Mouse (Mus musculus) hindbrain, embryonic 16.5 days (tissue): ENCODE measurements at regions not wholly inside any gene's neighbourhood (a gene's known extent, or its start where the extent isn't known, plus 50 kb on each side); places are given as distances from the start of the nearest gene placed in this dataset.
A peak's percentile ranks its signal among the peaks of the same experiment; 100 is the strongest.

Source experiments
- ATAC-seq: fragments of 200-750 bp; cut with Nextera tagmentation; 2 replicates; pipeline ENCODE4 v1.8.0; 2017; ENCODE audit warnings: moderate TSS enrichment, moderate library complexity
- H3K27ac ChIP-seq: fragments of 300-500 bp; sonication (generic); 2 replicates; pipeline ENCODE4 v1.5.1; 2014; ENCODE audit warnings: low read depth, mild to moderate bottlenecking, control low read depth, low read length, moderate library complexity
- H3K27me3 ChIP-seq: fragments of 300-500 bp; sonication (generic); replicated peaks from 2 replicates; pipeline ENCODE4 v1.6.1; 2014; ENCODE audit warnings: low read length; ENCODE audit not compliant: control insufficient read depth, insufficient read depth
- H3K36me3 ChIP-seq: fragments of 300-500 bp; sonication (generic); 2 replicates; pipeline ENCODE4 v1.6.1; 2014; ENCODE audit warnings: mild to moderate bottlenecking, low read length, moderate library complexity, mixed read lengths; ENCODE audit not compliant: control insufficient read depth, insufficient read depth
- H3K4me1 ChIP-seq: fragments of 300-500 bp; sonication (generic); 2 replicates; pipeline ENCODE4 v1.6.1; 2014; ENCODE audit warnings: low read depth, low read length; ENCODE audit not compliant: control insufficient read depth, insufficient read depth
- H3K4me2 ChIP-seq: fragments of 300-500 bp; sonication (generic); 2 replicates; pipeline ENCODE4 v1.6.1; 2014; ENCODE audit warnings: mild to moderate bottlenecking, low read length, control low read depth, moderate library complexity
- H3K4me3 ChIP-seq: fragments of 300-500 bp; sonication (generic); 2 replicates; pipeline ENCODE4 v1.5.1; 2014; ENCODE audit warnings: mild to moderate bottlenecking, low read length, control low read depth, moderate library complexity
- H3K9ac ChIP-seq: fragments of 300-500 bp; sonication (generic); 2 replicates; pipeline ENCODE4 v1.6.1; 2014; ENCODE audit warnings: low read depth, mild to moderate bottlenecking, control low read depth, low read length, moderate library complexity
- H3K9me3 ChIP-seq: fragments of 300-500 bp; sonication (generic); 2 replicates; pipeline ENCODE4 v1.6.1; 2014; ENCODE audit warnings: mild to moderate bottlenecking, low read length, moderate library complexity; ENCODE audit not compliant: control insufficient read depth
- WGBS: fragments of 180-500 bp; shearing (Covaris S2); extraction: QIAGEN DNeasy Blood & Tissue Kit; methylation state at CpG from one replicate; pipeline ENCODE4 v1.1.7; 2014; 5-methylcytosine and 5-hydroxymethylcytosine counted together

DNA sequence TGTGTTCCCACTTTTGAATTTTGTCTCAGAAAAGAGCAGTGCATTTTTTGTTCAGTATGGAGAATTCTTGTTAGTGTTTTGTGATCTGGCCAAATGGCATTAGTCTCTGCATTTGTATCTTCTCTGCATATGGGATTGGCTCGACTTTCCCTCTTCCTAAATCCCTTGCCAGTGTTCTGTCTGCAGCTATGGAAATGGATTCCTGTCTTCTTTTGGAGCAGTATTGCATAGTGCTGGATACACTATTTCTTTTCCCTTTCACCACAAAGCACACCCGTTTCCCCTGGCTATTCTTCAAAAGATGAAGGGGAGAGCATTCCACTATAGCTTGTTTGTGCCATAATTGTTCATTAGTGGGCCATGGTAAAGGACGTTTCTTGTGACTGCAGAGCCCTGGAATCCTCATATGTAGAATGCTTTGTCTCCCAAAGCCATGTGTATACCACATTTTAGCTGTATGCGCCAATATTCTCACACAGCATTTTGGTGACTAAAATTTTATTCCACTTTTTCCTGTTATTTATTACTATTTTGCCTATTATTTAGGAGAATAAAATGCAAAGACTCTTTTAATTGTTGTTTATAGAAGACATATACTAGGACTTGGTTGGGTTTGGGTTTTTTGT is 197.8 kb downstream of the Hs3st1 start:
- Histone ChIP-seq H3K4me2 (no peak overlapping the region), H3K4me3 (no peak overlapping the region)

DNA sequence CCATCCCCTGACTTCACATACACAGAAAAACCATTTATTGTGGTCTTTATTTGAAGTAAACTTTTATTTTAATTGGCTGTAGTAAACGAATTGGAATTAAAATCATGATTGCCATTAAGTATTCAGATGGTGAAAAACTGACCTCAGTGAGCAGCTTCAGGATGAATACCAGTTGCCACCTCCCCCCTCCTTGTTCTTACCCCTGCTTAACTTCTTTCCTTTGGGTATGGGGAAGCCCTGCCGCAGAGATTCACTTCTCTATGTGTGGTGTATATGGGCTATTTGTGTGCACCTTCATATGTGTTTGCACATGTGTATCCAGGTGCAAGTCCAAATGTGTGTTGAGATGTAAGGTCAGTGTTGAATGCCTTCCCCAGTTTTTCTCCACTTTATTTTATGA is 218.2 kb downstream of the Hs3st1 start:
- Histone ChIP-seq H3K27ac (no peak overlapping the region), H3K4me3 (no peak overlapping the region), H3K9ac (no peak overlapping the region), H3K4me2 (no peak overlapping the region), H3K9me3 (no peaks in the 10 kb centered on the region), H3K27me3 (no peaks in the 10 kb centered on the region), H3K36me3 (no peaks in the 10 kb centered on the region), H3K4me1 (no peaks in the 10 kb centered on the region)
- no peak for ATAC-seq
- 73% methylated on average over 2 of the region's 2 CpGs for WGBS

More for the DNA sequence above, 197.8 kb downstream of the Hs3st1 start:
- H3K36me3 ChIP-seq, result no peaks in the 10 kb centered on the region
- H3K9ac ChIP-seq, result no peak overlapping the region
- no peaks in the 10 kb centered on the region for H3K9me3 ChIP-seq
- no peak overlapping the region for H3K27ac ChIP-seq
- H3K4me1 ChIP-seq, result no peaks in the 10 kb centered on the region
- no peaks in the 10 kb centered on the region for H3K27me3 ChIP-seq
- ATAC-seq, result no peak
- 71% methylated on average over 4 of the region's 4 CpGs for WGBS

DNA sequence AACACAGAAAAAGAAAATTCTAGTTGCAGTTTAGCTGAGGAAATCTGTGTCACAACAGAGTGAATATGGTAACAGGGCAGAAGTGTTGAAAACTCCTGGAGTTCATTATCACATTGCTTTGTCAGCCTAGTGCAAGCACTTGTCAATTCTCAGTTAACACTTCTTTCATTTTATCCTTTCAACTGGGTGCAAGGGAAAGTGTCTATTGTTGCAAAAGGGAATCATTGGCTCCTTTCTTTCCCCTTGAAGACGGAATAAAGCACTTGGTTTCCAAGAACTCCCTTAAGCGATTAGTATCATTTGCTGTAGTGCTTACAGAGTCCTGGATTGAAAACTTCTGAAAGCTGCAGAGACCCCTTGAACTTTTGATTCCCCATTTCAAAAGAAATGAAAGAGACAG is 218.9 kb downstream of the Hs3st1 start:
- WGBS, result 32% methylated on average over 2 of the region's 2 CpGs
- no peak overlapping the region for H3K4me3 ChIP-seq

DNA sequence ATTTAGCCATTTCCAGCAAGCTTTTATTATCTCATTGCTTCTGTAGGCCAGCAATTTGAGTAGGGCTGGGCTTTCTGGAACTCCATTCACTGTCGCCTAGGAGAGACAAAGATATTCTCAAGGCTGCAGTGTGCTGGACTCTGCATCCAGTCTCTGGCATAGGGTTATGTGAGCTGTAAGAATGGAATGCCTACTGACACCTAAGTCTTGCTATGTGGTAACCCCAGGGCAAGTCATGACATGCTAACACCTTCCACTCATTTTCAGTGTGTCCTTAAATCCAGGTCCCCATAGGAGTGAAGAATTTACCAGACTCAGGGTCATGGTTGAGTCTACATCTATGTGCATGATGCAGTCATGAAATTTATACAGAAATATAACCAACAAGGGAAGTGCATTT is 245.0 kb downstream of the Hs3st1 start:
- Histone ChIP-seq H3K27me3 (no peaks in the 10 kb centered on the region), H3K9me3 (no peaks in the 10 kb centered on the region), H3K4me2 (no peak overlapping the region), H3K9ac (no peak overlapping the region), H3K4me3 (no peak overlapping the region), H3K36me3 (no peaks in the 10 kb centered on the region), H3K27ac (no peak overlapping the region), H3K4me1 (no peaks in the 10 kb centered on the region)
- no peak for ATAC-seq
- WGBS, result 73% methylated on average over 1 of the region's 1 CpGs

More for the DNA sequence above, 218.9 kb downstream of the Hs3st1 start:
- Histone ChIP-seq H3K27me3 (no peaks in the 10 kb centered on the region), H3K9me3 (no peaks in the 10 kb centered on the region), H3K4me2 (no peak overlapping the region), H3K4me1 (no peaks in the 10 kb centered on the region), H3K36me3 (no peaks in the 10 kb centered on the region), H3K27ac (no peak overlapping the region), H3K9ac (no peak overlapping the region)
- no peak for ATAC-seq

DNA sequence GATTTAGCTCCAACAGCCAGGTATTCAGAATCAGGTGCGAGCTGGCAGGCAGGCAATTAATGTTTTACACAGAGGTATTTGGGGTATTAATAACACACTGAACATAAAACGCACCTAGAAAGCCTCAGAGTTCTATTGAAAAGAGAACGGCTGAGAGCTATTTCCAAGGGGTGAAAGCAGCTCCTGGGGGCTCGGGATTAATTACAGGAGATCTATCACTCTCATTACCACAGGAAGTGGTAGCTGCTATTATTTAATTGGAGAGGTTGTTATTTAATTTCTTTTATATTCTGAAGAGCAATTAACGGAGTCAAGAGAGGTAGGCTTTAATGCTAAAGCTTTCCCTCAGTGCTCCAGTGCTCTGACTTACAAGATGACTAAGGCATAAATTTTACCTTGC is 272.5 kb downstream of the Hs3st1 start:
- WGBS, result 62% methylated on average over 5 of the region's 5 CpGs
- H3K4me3 ChIP-seq, result no peak overlapping the region
- H3K4me1 ChIP-seq, result no peaks in the 10 kb centered on the region
- no peak overlapping the region for H3K27ac ChIP-seq
- no peaks in the 10 kb centered on the region for H3K9me3 ChIP-seq
- no peaks in the 10 kb centered on the region for H3K36me3 ChIP-seq
- peak; percentile 60 for ATAC-seq
- no peak overlapping the region for H3K4me2 ChIP-seq
- no peak overlapping the region for H3K9ac ChIP-seq
- H3K27me3 ChIP-seq, result no peaks in the 10 kb centered on the region

DNA sequence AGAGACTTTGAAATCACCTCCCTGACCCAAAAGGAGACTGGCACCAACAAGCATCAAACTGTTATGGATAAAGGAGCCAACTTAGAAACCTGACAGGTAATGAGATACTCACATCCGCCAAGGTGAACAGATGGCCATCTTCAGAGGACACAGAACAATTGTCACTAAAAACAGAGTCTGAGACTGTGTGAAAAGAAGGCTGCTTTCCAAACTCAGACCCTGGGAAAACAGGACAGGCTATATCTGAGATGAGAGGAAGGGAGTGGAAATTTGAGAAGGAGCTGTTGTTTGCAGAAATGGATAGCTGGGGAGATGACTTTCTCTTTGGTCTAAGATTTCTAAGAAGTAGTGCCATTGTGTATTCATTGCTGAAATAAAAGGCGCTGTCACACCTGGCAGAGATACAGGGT is 297.2 kb downstream of the Hs3st1 start:
- Histone ChIP-seq H3K9ac (no peak overlapping the region), H3K36me3 (no peaks in the 10 kb centered on the region), H3K27ac (no peak overlapping the region), H3K9me3 (no peaks in the 10 kb centered on the region), H3K27me3 (no peaks in the 10 kb centered on the region), H3K4me2 (no peak overlapping the region), H3K4me1 (no peaks in the 10 kb centered on the region), H3K4me3 (no peak overlapping the region)
- 83% methylated on average over 2 of the region's 2 CpGs for WGBS
- no peak for ATAC-seq

DNA sequence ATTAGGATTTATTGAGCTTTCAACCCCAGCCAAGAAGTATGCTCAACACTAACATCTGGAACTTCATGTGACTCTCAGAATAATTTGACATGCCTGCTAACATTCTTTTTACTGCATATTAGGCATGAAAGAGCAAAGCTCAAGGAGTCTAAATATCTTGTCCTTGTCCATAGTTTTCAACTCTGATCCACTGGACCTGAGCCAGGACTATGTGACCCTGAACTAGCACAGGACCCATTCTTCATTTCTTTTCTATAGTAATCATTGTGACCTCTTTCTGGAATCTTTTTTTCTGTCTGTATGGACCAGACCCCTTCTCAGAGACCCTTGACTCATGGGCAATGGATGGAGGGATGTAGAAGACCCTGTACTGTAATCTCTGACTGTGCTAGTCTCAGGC is 301.6 kb downstream of the Hs3st1 start:
- Histone ChIP-seq H3K4me1 (no peaks in the 10 kb centered on the region), H3K4me2 (no peak overlapping the region), H3K4me3 (no peak overlapping the region), H3K27me3 (no peaks in the 10 kb centered on the region), H3K27ac (no peak overlapping the region), H3K9me3 (no peaks in the 10 kb centered on the region), H3K9ac (no peak overlapping the region), H3K36me3 (no peaks in the 10 kb centered on the region)
- ATAC-seq, result no peak

DNA sequence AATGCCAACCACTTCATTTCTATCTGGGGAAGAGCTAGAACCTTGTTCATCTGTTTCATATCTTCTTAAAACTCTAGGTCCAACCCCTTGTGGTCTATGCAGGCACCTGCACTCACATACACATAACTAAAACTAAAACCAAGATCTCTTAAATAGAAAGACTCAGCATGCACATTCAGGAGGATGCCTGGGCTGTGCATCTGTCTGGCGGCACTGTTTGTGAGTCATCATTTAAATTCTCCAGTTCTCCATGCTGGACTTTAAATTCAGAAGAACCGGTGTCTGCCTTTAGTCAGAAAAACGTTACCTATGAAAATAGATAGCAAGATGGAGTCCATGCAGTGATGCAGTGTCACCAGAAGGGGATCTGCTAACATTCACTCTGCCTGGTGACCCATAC is 314.5 kb downstream of the Hs3st1 start:
- H3K9me3 ChIP-seq, result no peaks in the 10 kb centered on the region
- H3K36me3 ChIP-seq, result no peaks in the 10 kb centered on the region
- no peak overlapping the region for H3K4me2 ChIP-seq
- H3K27me3 ChIP-seq, result no peaks in the 10 kb centered on the region
- no peak for ATAC-seq
- H3K27ac ChIP-seq, result no peak overlapping the region
- H3K4me3 ChIP-seq, result no peak overlapping the region
- 88% methylated on average over 3 of the region's 3 CpGs for WGBS
- no peaks in the 10 kb centered on the region for H3K4me1 ChIP-seq
- no peak overlapping the region for H3K9ac ChIP-seq

DNA sequence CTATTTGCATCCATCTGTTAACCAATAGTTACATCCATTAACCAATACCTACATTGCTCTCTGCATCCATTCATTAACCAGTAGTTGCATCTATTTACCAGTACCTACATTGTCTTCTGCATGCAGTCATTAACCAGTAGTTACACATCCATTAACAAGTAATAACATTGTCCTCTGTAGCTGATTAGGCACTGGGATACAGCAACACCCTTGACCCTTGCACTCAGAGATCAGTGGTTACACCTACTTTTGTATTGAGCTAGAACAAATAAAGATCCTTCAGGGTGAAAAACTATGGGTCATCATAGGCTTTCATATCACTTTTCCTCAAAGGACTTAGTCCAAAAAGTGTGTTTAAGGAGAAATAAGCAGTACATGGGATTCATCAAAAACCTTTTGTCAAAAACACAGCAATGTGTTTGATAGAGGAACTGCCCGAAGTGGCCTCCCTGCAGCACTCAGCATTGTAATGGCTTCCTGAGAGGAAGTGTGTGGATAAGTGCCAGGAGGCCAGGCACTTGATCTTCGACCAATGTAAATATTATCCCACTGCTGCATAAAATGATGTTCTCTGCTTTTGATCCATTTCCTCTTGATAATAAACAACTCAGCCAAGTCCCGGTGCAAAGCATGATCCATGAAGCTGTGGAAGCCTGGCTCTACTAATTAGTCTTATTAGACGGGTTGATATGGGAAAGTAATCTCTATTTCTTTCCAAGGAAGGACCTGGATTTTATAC is 317.6 kb downstream of the Hs3st1 start:
- Histone ChIP-seq H3K4me2 (no peak overlapping the region), H3K9ac (no peak overlapping the region), H3K4me3 (no peak overlapping the region), H3K27me3 (no peaks in the 10 kb centered on the region), H3K4me1 (no peaks in the 10 kb centered on the region), H3K9me3 (no peaks in the 10 kb centered on the region), H3K27ac (no peak overlapping the region), H3K36me3 (no peaks in the 10 kb centered on the region)
- 62% methylated on average over 4 of the region's 4 CpGs for WGBS
- ATAC-seq, result no peak
